Mouse (Mus musculus): Measurements from ENCODE around the gene Cdc42ep4. TPM values are rescaled to one million over a fixed set of nuclear protein-coding genes. Genes with fewer than 3 reads are reported as not detected.
A peak's percentile ranks its signal among the peaks of the same experiment; 100 is the strongest.

Gene Cdc42ep4
- polyA plus RNA-seq, 1 experiment from 2014 or later: 26.1 TPM

DNA sequence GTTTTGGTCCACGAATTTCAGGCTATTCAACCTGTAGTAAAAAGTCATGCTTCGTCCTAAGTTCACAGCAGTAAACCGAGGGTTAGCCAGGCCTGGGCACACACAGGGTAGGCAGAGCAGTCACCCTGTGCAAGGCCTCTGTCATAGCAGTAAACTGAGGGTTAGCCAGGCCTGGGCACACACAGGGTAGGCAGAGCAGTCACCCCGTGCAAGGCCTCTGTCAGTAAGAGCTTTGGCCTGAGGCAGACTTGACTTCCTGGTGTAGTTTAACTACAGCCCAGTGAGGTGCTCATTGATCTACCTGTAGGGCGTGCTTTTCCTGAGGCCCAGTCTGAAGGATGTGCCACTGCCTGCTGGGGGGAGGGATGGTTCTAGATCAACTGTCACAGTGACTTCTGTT lies 60.4 kb downstream of the Cdc42ep4 start:
- no peak overlapping the region; the same call in 1 of the 2 replicates for H3K9ac ChIP-seq
- ATAC-seq (ENCODE audit: extremely low read depth, insufficient number of reproducible peaks, low FRiP score, low TSS enrichment): no peak
- WGBS: 84% methylated on average over 5 of the region's 5 CpGs
- no peak overlapping the region for H3K4me3 ChIP-seq
- H3K36me3 ChIP-seq: peaks cover 89% of the 10 kb centered on the region
- no peaks in the 10 kb centered on the region for H3K27me3 ChIP-seq (replicated peaks)
- H3K9me3 ChIP-seq: no peaks in the 10 kb centered on the region
- no peak overlapping the region for H3K4me2 ChIP-seq
- H3K4me1 ChIP-seq: peaks cover 8% of the 10 kb centered on the region
- no peak overlapping the region for H3K27ac ChIP-seq (replicated peaks)

DNA sequence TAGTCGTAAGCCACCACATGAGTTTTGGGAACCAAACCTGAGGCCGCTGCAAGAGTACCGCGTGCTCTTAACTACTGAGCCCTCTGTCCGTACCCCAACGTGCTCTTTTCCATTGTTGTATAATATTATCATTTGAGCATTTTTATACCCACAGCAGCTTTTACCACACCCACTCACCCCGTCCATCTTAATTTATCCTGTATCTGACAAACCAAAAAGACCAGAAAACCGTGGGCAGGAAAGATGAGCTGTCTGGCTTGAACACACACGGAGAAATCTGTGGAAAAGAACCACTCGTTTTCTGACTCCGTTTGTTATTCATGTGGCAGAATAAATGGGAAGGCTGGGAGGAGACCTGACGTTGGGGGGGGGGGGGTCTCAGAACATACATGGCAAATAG lies 61.2 kb downstream of the Cdc42ep4 start:
- ATAC-seq (ENCODE audit: extremely low read depth, insufficient number of reproducible peaks, low FRiP score, low TSS enrichment): no peak
- H3K4me2 ChIP-seq: no peak overlapping the region

DNA sequence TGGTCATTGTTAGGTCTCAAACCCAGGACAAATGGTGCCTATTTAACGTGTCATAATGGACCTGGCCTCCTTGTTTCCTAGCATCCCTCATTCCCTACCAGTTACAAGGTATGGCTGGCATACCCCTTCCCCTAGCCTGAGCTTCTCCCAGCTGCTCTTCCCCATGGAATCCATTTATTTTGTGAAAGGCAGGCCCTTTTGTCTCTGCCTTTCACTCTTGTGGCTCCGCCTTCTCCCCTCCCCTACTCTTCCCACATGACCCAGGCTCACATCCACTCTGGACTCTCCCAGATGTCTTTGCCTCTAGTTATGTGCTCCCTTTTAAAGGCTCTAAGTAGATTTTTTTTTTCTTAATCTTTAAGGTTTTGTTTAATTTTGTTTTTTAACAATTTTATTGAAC lies 64.7 kb downstream of the Cdc42ep4 start:
- Histone ChIP-seq H3K36me3 (peaks cover 46% of the 10 kb centered on the region), H3K27me3 (replicated peaks) (no peaks in the 10 kb centered on the region), H3K9ac (no peak overlapping the region), H3K9me3 (no peaks in the 10 kb centered on the region), H3K4me1 (peaks cover 27% of the 10 kb centered on the region), H3K4me3 (no peak overlapping the region), H3K4me2 (no peak overlapping the region), H3K27ac (replicated peaks) (no peak overlapping the region)
- 80% methylated on average over 2 of the region's 2 CpGs for WGBS
- no peak for ATAC-seq (ENCODE audit: extremely low read depth, insufficient number of reproducible peaks, low FRiP score, low TSS enrichment)

More for the DNA sequence above, 61.2 kb downstream of the Cdc42ep4 start:
- H3K4me1 ChIP-seq: peaks cover 12% of the 10 kb centered on the region
- no peaks in the 10 kb centered on the region for H3K9me3 ChIP-seq
- H3K9ac ChIP-seq: no peak overlapping the region
- peaks cover 81% of the 10 kb centered on the region for H3K36me3 ChIP-seq
- H3K27me3 ChIP-seq (replicated peaks): no peaks in the 10 kb centered on the region
- 88% methylated on average over 12 of the region's 12 CpGs for WGBS
- no peak overlapping the region for H3K27ac ChIP-seq (replicated peaks)
- no peak overlapping the region for H3K4me3 ChIP-seq

DNA sequence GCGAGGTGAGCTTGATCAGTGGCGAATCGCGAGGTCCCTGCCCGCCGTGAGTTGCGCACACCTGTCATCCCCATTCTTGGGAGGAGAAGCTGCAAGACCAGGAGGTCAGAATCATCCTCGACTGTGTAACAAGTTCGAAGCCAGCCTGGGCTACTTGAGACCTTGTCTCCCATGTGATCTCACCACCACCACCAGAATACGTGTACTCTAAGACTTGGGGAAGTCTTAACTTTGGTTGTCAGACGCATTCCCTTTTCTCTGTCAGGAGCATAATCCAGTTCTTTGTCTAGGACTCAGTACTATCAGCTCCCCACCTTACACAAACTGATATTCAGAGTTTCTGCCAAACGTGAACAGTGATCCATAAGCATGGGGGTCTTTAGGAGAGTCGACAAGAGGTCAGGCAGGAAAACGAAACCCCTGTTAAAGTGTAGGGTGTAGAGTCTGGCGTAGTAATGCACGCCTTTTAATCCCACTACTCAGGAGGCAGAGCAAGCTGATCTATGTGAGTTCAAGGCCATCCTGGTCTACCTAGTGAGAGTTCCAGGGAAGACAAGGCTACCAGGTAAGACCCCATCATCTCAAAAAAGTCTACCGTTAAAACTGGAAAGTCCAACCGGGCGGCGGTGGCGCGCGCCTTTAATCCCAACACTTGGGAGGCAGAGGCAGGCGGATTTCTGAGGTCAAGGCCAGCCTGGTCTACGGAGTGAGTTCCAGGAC lies 66.8 kb downstream of the Cdc42ep4 start:
- whole genome bisulfite sequencing: 36% methylated on average over 25 of the region's 25 CpGs
- Histone ChIP-seq H3K4me3 (peak overlapping the region; percentile 95), H3K4me1 (peaks cover 43% of the 10 kb centered on the region), H3K27ac (replicated peaks) (peak overlapping the region; percentile 99), H3K27me3 (replicated peaks) (no peaks in the 10 kb centered on the region), H3K36me3 (peaks cover 25% of the 10 kb centered on the region), H3K4me2 (peak overlapping the region; percentile 82), H3K9ac (peak overlapping the region; percentile 98), H3K9me3 (no peaks in the 10 kb centered on the region)
- ATAC-seq (ENCODE audit: extremely low read depth, insufficient number of reproducible peaks, low FRiP score, low TSS enrichment): no peak

DNA sequence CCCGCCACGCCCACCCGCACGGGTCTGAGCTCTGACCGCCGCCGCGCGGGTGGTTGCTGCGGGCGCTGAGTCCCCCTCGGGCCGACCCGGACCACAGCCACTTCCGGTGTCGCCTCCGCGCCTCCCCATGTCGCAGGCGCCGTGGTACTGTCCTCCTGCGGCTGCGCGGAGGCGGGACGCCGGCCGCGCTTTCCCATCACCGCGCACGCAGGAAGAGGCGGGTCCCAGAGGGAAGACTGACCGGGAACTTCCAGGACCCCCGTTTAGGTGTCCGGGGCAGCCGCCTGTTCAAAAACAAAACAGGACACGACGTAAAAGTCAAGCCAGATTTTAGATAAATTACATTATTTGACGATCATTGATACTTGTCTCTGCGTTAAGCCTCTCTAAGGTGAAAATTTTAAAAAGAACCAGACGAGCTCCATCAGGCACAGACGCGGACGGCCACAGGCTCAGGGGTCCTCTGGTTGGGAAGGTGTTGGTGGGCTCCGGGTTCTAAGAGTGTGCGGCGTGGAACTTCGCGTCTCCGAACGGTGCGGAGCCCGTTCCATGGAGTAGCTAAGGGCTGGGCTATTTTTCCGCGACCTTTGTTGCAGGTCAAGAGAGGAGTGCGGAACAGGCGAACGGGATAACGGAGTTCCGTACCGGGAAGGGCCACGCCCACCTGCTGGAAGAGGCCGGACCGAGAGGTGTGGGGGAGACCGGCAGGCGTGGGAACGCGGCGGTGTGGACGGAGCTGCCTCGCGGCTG lies 67.5 kb downstream of the Cdc42ep4 start, which contains the start of the genes Fam104a and D11Wsu47e:
TSS of gene Fam104a (minus strand) at position 199 of the 750 bp plus-strand sequence.
TSS of gene D11Wsu47e (plus strand) at position 456 of the 750 bp plus-strand sequence.
- Histone ChIP-seq H3K36me3 (peaks cover 17% of the 10 kb centered on the region), H3K9ac (peak within 1 kb of the TSS; percentile 98), H3K4me1 (peaks cover 46% of the 10 kb centered on the region), H3K4me3 (peak within 1 kb of the TSS; percentile 95), H3K9me3 (no peaks in the 10 kb centered on the region), H3K27me3 (replicated peaks) (no peaks in the 10 kb centered on the region), H3K27ac (replicated peaks) (peak within 1 kb of the TSS; percentile 99), H3K4me2 (peak within 1 kb of the TSS; percentile 82)
- peak; percentile 90 for ATAC-seq (ENCODE audit: extremely low read depth, insufficient number of reproducible peaks, low FRiP score, low TSS enrichment)
- WGBS: under 1% methylated on average over 70 of the region's 73 CpGs

DNA sequence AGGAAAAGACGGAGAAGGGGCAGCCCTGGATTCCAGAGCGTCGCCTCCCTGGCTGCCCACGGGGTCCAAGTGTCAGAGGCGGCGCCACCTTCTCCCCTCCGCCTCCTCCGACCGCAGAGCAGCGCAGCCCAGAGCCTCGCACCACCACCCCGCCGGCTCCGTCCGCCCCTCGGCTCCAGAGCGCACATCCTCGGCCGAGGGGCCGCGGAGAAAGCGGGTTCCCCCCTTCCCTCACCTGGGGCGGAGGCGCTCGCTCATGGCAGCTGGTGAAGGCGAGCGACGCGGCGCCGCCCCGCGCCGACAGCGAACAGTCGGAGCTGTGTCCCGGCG lies 68.1 kb downstream of the Cdc42ep4 start:
- Histone ChIP-seq H3K4me2 (peak overlapping the region; percentile 82), H3K9ac (peak overlapping the region; percentile 98), H3K4me3 (peak overlapping the region; percentile 95), H3K27ac (replicated peaks) (peak overlapping the region; percentile 99), H3K27me3 (replicated peaks) (no peaks in the 10 kb centered on the region), H3K4me1 (peaks cover 50% of the 10 kb centered on the region), H3K36me3 (peaks cover 12% of the 10 kb centered on the region), H3K9me3 (no peaks in the 10 kb centered on the region)
- 0% methylated on average over 38 of the region's 38 CpGs for WGBS
- ATAC-seq (ENCODE audit: extremely low read depth, insufficient number of reproducible peaks, low FRiP score, low TSS enrichment): no peak; the same call in 1 of the 2 replicates

DNA sequence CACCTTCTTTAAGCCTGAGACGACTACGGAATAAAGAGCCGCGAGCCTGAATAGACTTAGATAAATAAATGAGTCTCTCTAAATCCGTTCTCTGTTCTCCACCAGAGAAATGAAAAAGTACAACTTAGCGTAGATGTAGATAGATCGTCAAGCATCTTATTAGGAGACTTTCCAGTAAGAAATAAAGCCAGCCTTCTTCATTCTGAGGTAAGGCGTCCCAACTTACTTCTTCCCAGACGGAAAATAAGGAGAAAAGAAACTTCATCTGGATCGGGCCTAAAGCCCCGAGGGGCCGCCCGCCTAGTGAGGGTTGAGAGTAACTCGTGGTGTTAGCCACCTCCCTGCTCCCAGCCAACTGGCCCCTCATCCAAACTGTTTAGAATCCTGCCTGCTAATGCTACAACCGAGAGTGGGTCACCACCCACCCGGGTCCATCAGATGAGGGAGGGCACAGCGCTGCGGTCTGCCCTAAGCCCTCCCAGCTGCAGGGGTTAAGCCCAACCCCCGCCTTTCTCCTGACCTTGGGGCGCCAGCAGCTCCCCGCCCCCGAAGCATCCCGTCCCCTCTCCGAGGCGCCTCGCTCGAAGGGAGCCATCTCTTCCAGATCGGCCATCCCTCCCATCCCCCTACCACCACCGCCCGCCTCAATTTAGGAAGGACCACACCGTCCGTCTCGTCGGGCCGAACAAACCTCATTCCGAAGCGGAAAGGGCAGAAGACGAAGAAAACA lies 68.6 kb downstream of the Cdc42ep4 start:
- Histone ChIP-seq H3K9me3 (no peaks in the 10 kb centered on the region), H3K9ac (peak overlapping the region; percentile 98), H3K4me3 (peak overlapping the region; percentile 95), H3K27me3 (replicated peaks) (no peaks in the 10 kb centered on the region), H3K4me1 (peaks cover 55% of the 10 kb centered on the region), H3K27ac (replicated peaks) (peak overlapping the region; percentile 99), H3K36me3 (peaks cover 6% of the 10 kb centered on the region), H3K4me2 (peak overlapping the region; percentile 82)
- 2% methylated on average over 38 of the region's 38 CpGs for WGBS
- peak; percentile 58 for ATAC-seq (ENCODE audit: extremely low read depth, insufficient number of reproducible peaks, low FRiP score, low TSS enrichment)

DNA sequence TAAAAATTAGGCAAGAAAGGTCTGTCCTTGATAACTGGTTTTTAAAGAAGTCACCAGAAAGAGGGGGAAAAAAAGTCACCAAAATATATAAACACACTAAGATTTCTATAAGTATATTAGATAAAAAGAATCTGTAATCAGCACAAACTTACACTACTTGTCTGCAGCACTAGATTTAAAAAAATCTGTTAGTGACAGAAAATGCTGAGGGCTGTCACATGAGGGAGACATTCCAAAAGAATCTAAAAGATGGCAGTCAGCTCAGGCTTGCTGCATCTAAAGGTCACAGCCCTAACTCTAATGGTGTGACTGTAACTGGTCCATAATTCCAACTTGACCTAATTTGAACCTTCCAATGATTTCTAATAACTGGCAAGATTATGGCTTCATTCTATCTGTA lies 69.7 kb downstream of the Cdc42ep4 start:
- Histone ChIP-seq H3K4me1 (peaks cover 60% of the 10 kb centered on the region), H3K27ac (replicated peaks) (peak overlapping the region; percentile 99), H3K9ac (peak overlapping the region; percentile 57), H3K4me3 (peak overlapping the region; percentile 95), H3K4me2 (peak overlapping the region; percentile 82), H3K9me3 (no peaks in the 10 kb centered on the region), H3K36me3 (peaks cover 2% of the 10 kb centered on the region), H3K27me3 (replicated peaks) (no peaks in the 10 kb centered on the region)
- ATAC-seq (ENCODE audit: extremely low read depth, insufficient number of reproducible peaks, low FRiP score, low TSS enrichment): no peak

DNA sequence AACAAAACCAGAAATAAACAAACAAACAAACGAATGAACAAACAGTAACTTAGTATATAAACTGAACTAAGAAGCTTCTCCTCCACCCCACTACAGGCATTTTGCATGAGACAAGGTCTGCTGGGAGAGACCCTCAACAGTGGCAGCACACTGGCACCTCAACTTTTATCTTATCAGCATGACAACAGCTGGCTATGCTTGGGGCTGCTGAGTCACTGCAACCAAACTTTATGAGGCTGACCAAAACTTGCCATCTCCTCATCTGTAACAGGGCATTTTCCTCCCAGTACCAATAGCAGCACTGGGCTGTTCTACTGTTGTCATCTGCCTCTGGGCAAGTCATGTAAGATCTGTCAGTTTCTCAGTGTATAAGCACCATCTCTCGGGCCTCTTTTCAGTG lies 70.7 kb downstream of the Cdc42ep4 start:
- H3K27me3 ChIP-seq (replicated peaks): no peaks in the 10 kb centered on the region
- peaks cover 13% of the 10 kb centered on the region for H3K36me3 ChIP-seq
- no peaks in the 10 kb centered on the region for H3K9me3 ChIP-seq
- H3K4me2 ChIP-seq: peak overlapping the region; percentile 82
- ATAC-seq (ENCODE audit: extremely low read depth, insufficient number of reproducible peaks, low FRiP score, low TSS enrichment): peak; percentile 6; the same call in 1 of the 2 replicates
- H3K27ac ChIP-seq (replicated peaks): peak overlapping the region; percentile 99
- H3K9ac ChIP-seq: peak overlapping the region; percentile 34
- H3K4me1 ChIP-seq: peaks cover 53% of the 10 kb centered on the region
- H3K4me3 ChIP-seq: peak overlapping the region; percentile 95
- WGBS: 64% methylated on average over 2 of the region's 2 CpGs

DNA sequence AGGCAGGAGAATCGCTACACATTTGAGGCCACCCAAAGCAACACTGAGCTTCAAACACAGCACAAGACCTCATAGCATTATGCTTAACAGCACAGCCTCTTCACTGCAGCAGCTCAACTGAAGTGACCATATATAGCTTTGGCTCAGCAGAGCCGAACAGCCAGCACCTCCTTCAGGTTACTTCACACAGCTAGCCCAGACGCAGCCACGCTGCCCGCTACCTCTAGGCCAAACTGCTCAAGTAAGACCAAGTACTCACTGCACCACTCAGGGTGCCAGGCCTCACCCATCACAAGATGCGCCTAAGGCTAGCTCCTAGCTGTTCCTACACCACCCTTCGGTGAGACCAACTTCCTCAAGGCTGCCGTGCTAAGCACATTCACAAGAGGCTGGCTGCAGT lies 73.3 kb downstream of the Cdc42ep4 start:
- H3K27me3 ChIP-seq (replicated peaks): no peaks in the 10 kb centered on the region
- peak overlapping the region; percentile 48 for H3K9ac ChIP-seq
- peak overlapping the region; percentile 79 for H3K27ac ChIP-seq (replicated peaks)
- no peak; the same call in 1 of the 2 replicates for ATAC-seq (ENCODE audit: extremely low read depth, insufficient number of reproducible peaks, low FRiP score, low TSS enrichment)
- 57% methylated on average over 8 of the region's 8 CpGs for WGBS
- H3K36me3 ChIP-seq: peaks cover 38% of the 10 kb centered on the region
- H3K9me3 ChIP-seq: no peaks in the 10 kb centered on the region
- H3K4me2 ChIP-seq: peak overlapping the region; percentile 82
- H3K4me1 ChIP-seq: peaks cover 56% of the 10 kb centered on the region
- H3K4me3 ChIP-seq: peak overlapping the region; percentile 5; the same call in 1 of the 2 replicates

DNA sequence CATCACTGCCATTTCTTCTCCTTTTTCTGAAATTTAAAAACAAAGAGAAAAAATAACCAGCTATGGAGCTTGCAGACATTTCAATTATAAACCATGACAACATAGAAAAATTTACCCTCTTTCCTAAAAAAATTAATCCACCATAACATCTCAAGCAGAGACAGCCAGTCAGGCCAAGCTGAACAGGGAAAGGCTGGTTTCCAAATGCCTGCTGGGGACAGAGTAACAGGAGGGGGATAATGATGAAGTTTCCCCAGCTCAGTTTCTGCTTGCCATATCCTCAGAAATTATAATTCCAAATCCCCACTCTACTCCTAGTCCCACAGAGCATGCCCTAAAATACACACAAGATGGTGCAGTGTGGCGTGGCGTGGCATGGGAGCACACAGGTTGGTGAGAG lies 74.3 kb downstream of the Cdc42ep4 start:
- Histone ChIP-seq H3K27me3 (replicated peaks) (no peaks in the 10 kb centered on the region), H3K9ac (peak overlapping the region; percentile 48; the same call in 1 of the 2 replicates), H3K4me2 (no peak overlapping the region), H3K9me3 (no peaks in the 10 kb centered on the region), H3K27ac (replicated peaks) (0 out of 2 replicates have a peak overlapping the region, but pooled peaks have one; percentile 79), H3K4me1 (peaks cover 57% of the 10 kb centered on the region), H3K36me3 (peaks cover 48% of the 10 kb centered on the region), H3K4me3 (no peak overlapping the region)
- ATAC-seq (ENCODE audit: extremely low read depth, insufficient number of reproducible peaks, low FRiP score, low TSS enrichment): no peak
- WGBS: 95% methylated on average over 2 of the region's 2 CpGs
